Mouse (Mus musculus) heart, embryonic 16.5 days (tissue): ENCODE measurements around the gene Nipal1. TPM values are rescaled to one million over a fixed set of nuclear protein-coding genes. Genes with fewer than 3 reads are reported as not detected.

Experiments
- ATAC-seq: fragments of 200-750 bp; cut with Nextera tagmentation; replicated peaks from 2 replicates; pipeline ENCODE4 v1.8.0; 2017; ENCODE audit warnings: moderate number of reproducible peaks; ENCODE audit not compliant: insufficient read depth, low FRiP score; ENCODE audit errors: extremely low read depth
- H3K27ac ChIP-seq: fragments of 300-500 bp; sonication (generic); 2 replicates; pipeline ENCODE4 v1.5.1; 2014; ENCODE audit warnings: mild to moderate bottlenecking, low read length, control low read depth, moderate library complexity
- H3K27me3 ChIP-seq: fragments of 300-500 bp; sonication (generic); 2 replicates; pipeline ENCODE4 v1.6.1; 2014; ENCODE audit warnings: low read length, mixed read lengths; ENCODE audit not compliant: control insufficient read depth, insufficient read depth
- H3K36me3 ChIP-seq: fragments of 300-500 bp; sonication (generic); 2 replicates; pipeline ENCODE4 v1.6.1; 2014; ENCODE audit not compliant: control insufficient read depth, insufficient read depth
- H3K4me1 ChIP-seq: fragments of 300-500 bp; sonication (generic); 2 replicates; pipeline ENCODE4 v1.6.1; 2014; ENCODE audit warnings: low read length, mixed read lengths; ENCODE audit not compliant: control insufficient read depth, insufficient read depth
- H3K4me2 ChIP-seq: fragments of 300-500 bp; sonication (generic); 2 replicates; pipeline ENCODE4 v1.6.1; 2014; ENCODE audit warnings: low read depth, mild to moderate bottlenecking, control low read depth, low read length
- H3K4me3 ChIP-seq: fragments of 300-500 bp; sonication (generic); 2 replicates; pipeline ENCODE4 v1.5.1; 2014; ENCODE audit warnings: mild to moderate bottlenecking, control low read depth, low read length
- H3K9ac ChIP-seq: fragments of 300-500 bp; sonication (generic); 2 replicates; pipeline ENCODE4 v1.6.1; 2014; ENCODE audit warnings: low read length, control low read depth
- H3K9me3 ChIP-seq: fragments of 300-500 bp; sonication (generic); replicated peaks from 2 replicates; pipeline ENCODE4 v1.6.1; 2016; ENCODE audit warnings: low read length; ENCODE audit not compliant: control insufficient read depth
- whole genome bisulfite sequencing: fragments of 180-500 bp; shearing (Covaris S2); extraction: QIAGEN DNeasy Blood & Tissue Kit; methylation state at CpG from one replicate; pipeline ENCODE4 v1.1.7; 2014; 5-methylcytosine and 5-hydroxymethylcytosine counted together
- polyA plus RNA-seq: library from polyadenylated mRNA; unstranded; fragments of >200 nt; fragmentation: Nextera tagmentation; extraction: Ambion mirVana; gene quantifications from 2 replicates; pipeline ENCODE4 v1.2.1, GENCODE M21; 2015

The Nipal1 gene
- polyA plus RNA-seq, 1 experiment from 2014 or later: 0.43 TPM

DNA sequence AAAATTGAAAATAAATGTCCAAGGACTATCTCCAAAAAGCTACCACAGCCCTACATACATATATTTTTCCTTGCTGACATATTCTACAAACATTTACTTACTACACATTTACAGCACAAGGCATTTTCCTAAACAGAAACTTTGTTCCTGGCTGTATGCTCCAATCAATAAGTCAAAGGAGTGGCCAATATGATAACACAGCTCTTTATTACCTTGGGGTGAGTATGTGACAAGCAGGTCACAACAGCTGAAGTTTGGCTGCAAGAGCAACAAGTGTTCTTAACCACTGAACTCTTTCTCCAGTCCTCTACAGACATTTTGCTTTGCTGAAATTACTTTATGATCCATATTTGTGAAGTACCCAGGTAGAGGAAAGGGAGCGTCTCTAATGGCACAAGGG, 7.5 kb upstream of the Nipal1 start:
- 89% methylated on average over 1 of the region's 1 CpGs for WGBS
- Histone ChIP-seq H3K4me3 (no peak overlapping the region), H3K4me2 (no peak overlapping the region), H3K9me3 (no peaks in the 10 kb centered on the region), H3K27ac (no peak overlapping the region), H3K9ac (no peak overlapping the region), H3K27me3 (no peaks in the 10 kb centered on the region), H3K4me1 (no peaks in the 10 kb centered on the region), H3K36me3 (no peaks in the 10 kb centered on the region)
- no peak for ATAC-seq

DNA sequence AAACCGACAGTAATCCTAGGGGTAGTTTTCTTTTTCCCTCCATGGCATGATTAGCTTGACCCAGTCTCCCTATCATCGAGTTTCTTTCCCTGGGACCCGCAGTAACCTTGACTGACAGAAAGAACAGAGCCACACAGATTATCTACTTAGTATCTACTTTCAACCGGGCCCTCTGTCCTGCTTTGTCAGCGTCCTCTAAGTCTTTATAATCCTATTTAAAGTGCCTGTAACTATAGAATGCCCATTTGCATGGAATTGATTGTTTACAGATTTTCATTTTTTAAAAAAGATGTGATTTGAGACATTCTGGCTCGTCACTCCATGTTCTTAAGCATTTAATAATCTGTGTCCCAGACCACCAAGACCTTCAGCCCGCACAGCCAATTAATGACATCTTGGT, 3.9 kb upstream of the Nipal1 start:
- Histone ChIP-seq H3K27me3 (peaks cover 11% of the 10 kb centered on the region), H3K27ac (no peak overlapping the region), H3K9ac (no peak overlapping the region), H3K4me3 (no peak overlapping the region), H3K9me3 (no peaks in the 10 kb centered on the region), H3K36me3 (no peaks in the 10 kb centered on the region), H3K4me2 (no peak overlapping the region), H3K4me1 (peaks cover 4% of the 10 kb centered on the region; the same call in 1 of the 2 replicates)
- no peak for ATAC-seq
- WGBS: 62% methylated on average over 7 of the region's 7 CpGs

DNA sequence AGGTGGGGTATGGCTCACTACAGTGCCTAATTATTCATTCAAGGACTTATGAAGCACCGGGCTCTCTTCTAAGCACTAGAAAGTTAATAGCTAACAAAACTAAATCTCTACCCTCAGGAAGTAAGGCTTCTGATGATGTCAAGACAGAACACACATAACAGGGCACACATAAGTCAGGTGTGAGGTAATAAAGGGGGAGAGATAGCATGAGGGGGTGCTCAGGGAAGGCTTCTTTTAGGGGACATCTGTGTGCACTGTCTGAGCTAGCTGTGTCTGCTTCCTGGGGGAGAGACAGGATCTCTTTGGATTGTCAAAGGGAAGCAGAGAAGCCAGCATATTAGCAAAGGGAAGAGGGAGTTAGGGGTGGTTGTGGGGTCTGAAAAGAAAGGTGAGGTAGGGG, 3.4 kb upstream of the Nipal1 start, which contains the start of gene Cnga1:
Cnga1 (minus strand) TSS at position 101 of the 400 bp plus-strand sequence.
- Histone ChIP-seq H3K27me3 (peaks cover 11% of the 10 kb centered on the region), H3K4me3 (no peak within 1 kb of the TSS), H3K27ac (no peak within 1 kb of the TSS), H3K9me3 (no peaks in the 10 kb centered on the region), H3K4me2 (no peak within 1 kb of the TSS), H3K4me1 (peaks cover 4% of the 10 kb centered on the region; the same call in 1 of the 2 replicates), H3K36me3 (no peaks in the 10 kb centered on the region), H3K9ac (no peak within 1 kb of the TSS)
- WGBS: 93% methylated on average over 1 of the region's 1 CpGs
- ATAC-seq: no peak

DNA sequence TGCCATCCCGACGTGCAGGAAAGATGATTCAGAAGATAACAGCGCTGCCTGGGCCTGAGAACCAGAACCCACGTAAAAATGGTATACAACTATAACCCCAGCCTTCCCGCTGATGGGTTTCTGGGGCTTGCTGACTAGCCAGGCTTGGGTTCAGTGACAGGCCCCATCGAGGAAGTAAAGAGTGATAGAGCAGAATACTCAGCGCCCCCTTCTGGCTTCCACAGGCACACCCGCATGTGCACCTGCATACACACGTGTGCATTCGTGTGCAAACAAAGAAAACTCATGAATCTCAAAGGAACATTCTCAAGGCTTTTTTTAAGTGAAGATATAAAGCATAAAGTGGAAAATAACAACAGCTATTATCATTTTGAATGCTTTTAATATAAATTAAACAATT, 1.5 kb upstream of the Nipal1 start:
- no peak overlapping the region for H3K27ac ChIP-seq
- no peaks in the 10 kb centered on the region for H3K36me3 ChIP-seq
- H3K4me3 ChIP-seq: no peak overlapping the region
- H3K9ac ChIP-seq: no peak overlapping the region
- no peaks in the 10 kb centered on the region for H3K9me3 ChIP-seq
- WGBS: 36% methylated on average over 10 of the region's 10 CpGs
- ATAC-seq: no peak
- H3K4me1 ChIP-seq: peaks cover 4% of the 10 kb centered on the region; the same call in 1 of the 2 replicates
- no peak overlapping the region for H3K4me2 ChIP-seq
- H3K27me3 ChIP-seq: peaks cover 11% of the 10 kb centered on the region

DNA sequence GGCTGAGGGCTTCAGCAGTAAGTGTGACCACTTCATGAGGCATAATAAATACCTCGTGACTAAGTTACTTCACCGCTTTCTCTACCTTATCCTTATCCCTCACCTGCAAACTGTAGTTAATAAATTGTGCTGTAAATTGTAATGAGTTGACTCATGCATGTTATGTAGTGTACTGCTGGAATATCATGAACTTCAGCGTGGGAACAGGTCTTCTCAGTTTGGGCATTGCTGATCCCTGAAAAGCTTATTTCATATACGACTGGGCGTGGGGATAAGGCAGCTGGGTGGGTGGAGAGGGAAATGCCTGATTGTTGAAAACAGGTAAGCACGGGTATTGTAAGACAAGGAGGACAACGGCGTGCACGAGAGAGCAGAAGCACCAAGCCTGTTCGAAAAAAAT, 599 bp upstream of the Nipal1 start:
- Histone ChIP-seq H3K36me3 (no peaks in the 10 kb centered on the region), H3K9me3 (no peaks in the 10 kb centered on the region), H3K4me2 (peak overlapping the region; percentile 97), H3K27me3 (peaks cover 11% of the 10 kb centered on the region), H3K4me1 (peaks cover 4% of the 10 kb centered on the region; the same call in 1 of the 2 replicates), H3K4me3 (peak overlapping the region; percentile 67), H3K9ac (no peak overlapping the region), H3K27ac (no peak overlapping the region)
- no peak for ATAC-seq
- WGBS: 31% methylated on average over 10 of the region's 10 CpGs

DNA sequence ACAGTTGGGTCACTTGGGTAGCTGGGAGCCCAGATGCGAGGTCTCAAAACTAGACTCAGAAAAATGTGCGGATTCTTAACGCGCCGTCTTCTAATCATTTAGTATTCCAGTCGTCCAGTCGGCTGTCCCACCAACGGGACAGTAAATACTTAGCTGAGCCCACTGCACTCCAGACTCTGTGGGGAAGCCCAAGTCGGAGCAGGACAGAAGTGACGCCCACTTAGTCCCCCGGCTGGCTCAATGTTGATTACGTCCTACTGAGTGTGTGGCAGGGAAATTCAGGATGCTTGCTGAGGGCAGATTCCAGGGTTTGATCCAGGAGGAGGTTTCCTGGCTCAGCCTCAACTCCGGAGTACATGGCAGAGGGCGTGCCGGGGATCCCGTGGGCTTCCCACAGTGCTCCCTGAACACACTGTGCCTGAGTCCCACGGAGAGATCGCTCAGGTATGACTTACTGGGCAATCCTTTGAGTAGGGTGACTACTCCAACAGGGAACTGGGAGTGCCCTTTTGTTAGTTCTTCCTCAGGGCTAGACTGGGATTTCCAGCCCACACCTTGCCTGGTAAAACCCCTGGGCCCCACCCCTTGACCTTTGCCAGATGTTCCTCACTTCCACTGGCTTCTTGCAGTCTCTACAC, 482 bp downstream of the Nipal1 start:
- Histone ChIP-seq H3K9ac (peak overlapping the region; percentile 64), H3K4me3 (peak overlapping the region; percentile 67), H3K36me3 (no peaks in the 10 kb centered on the region), H3K4me2 (peak overlapping the region; percentile 97), H3K27ac (no peak overlapping the region), H3K4me1 (peaks cover 4% of the 10 kb centered on the region; the same call in 1 of the 2 replicates), H3K9me3 (no peaks in the 10 kb centered on the region), H3K27me3 (peaks cover 11% of the 10 kb centered on the region)
- ATAC-seq: peak; percentile 47; the same call in 1 of the 2 replicates
- 9% methylated on average over 18 of the region's 18 CpGs for WGBS

DNA sequence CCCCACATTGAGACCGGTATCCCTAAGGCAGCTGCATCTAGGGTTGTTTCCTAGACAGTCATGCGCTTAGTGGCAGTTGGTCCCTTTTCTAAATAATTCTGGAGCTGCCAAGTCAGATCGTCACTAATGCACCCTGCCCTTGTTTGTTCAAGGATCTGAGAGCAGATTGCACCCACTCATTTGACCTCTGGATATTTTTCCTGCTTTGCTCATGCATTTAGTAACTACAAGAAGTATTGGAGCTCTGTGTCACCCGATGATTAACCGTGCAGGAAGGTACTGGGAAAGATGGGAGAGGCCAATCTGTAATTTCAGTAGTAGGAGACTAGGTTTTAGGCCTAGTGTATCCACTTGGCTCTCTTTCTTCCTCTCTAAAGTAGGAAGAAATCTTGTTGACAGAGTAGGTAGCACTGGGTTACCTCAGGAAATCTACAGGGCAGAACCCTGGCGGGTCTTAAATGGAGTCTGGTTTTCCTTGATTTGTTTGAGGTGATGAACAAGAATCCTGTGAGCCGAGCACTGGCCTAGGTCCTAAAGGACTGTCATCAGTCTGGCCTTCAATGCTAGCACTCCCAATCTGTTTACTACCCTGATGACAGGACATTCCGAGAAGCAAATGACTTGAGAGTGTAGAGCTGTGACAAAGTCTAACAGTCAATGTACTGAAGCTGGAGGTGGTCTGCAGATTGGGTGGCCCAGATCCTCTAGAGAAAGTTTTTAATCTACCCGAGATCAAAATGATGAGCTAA, 1.6 kb downstream of the Nipal1 start:
- H3K36me3 ChIP-seq: no peaks in the 10 kb centered on the region
- no peak overlapping the region for H3K4me3 ChIP-seq
- peaks cover 4% of the 10 kb centered on the region; the same call in 1 of the 2 replicates for H3K4me1 ChIP-seq
- H3K27ac ChIP-seq: no peak overlapping the region
- peaks cover 11% of the 10 kb centered on the region for H3K27me3 ChIP-seq
- H3K9me3 ChIP-seq: no peaks in the 10 kb centered on the region
- H3K4me2 ChIP-seq: no peak overlapping the region
- ATAC-seq: no peak
- 74% methylated on average over 9 of the region's 9 CpGs for WGBS
- H3K9ac ChIP-seq: no peak overlapping the region

DNA sequence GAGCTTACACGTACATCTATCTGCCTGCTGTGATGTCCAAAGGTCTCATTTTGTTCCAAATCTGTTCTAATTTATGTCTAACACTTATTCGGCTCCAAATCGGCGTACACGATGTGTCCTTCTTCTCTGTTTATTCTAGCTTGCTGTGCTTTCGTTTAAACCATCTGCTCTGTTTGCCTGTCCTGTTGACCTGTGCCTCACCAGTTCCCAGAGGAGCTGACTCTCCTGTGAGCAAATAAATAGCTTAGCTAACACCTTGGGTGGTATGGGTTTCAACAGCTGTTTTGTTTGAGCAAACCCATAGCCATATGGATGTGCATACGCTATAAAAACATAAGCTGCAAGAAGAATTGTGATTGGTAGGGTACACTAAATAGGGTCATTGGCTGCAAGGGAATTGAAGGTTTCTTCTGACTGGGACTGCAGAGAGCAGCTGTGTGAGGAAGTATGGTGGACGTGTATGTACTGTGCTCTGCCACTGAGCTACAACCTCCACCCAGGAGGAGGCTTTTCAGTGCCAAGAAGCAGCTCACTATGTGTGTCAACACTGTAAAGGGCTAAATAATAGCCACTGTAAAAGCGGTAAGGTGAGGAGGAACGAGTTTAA, 5.6 kb downstream of the Nipal1 start:
- Histone ChIP-seq H3K4me2 (no peak overlapping the region), H3K27ac (no peak overlapping the region), H3K9me3 (no peaks in the 10 kb centered on the region), H3K4me1 (peaks cover under 1% of the 10 kb centered on the region; the same call in 1 of the 2 replicates), H3K9ac (no peak overlapping the region), H3K4me3 (no peak overlapping the region), H3K36me3 (no peaks in the 10 kb centered on the region), H3K27me3 (0 out of 2 replicates have a peak, but pooled peaks cover 2% of the 10 kb centered on the region)
- ATAC-seq: no peak
- 70% methylated on average over 10 of the region's 10 CpGs for WGBS
